Mouse (Mus musculus) heart, embryonic 15.5 days (tissue): ENCODE measurements around the gene Ccr6. TPM values are rescaled to one million over a fixed set of nuclear protein-coding genes. Genes with fewer than 3 reads are reported as not detected.
"Not testable (repeated sequence)": the region's sequence is repeated elsewhere in the genome, so short reads cannot be mapped to it uniquely, and the experiment has no call there.

ENCODE experiments used
- ATAC-seq: fragments of 200-750 bp; cut with Nextera tagmentation; replicated peaks from 2 replicates; pipeline ENCODE4 v1.8.0; 2017; ENCODE audit warnings: low read depth, moderate TSS enrichment; ENCODE audit not compliant: insufficient number of reproducible peaks, insufficient read depth, low FRiP score
- H3K27ac ChIP-seq: fragments of 300-500 bp; sonication (generic); 2 replicates; pipeline ENCODE4 v1.5.1; 2015; ENCODE audit warnings: mild to moderate bottlenecking, inconsistent platforms
- H3K27me3 ChIP-seq: fragments of 300-500 bp; sonication (generic); 2 replicates; pipeline ENCODE4 v1.6.1; 2015; ENCODE audit warnings: inconsistent platforms
- H3K36me3 ChIP-seq: fragments of 300-500 bp; sonication (generic); 2 replicates; pipeline ENCODE4 v1.6.1; 2015; ENCODE audit warnings: mild to moderate bottlenecking, inconsistent platforms
- H3K4me1 ChIP-seq: fragments of 300-500 bp; sonication (generic); replicated peaks from 2 replicates; pipeline ENCODE4 v1.6.1; 2015; ENCODE audit warnings: inconsistent platforms
- H3K4me2 ChIP-seq: fragments of 300-500 bp; sonication (generic); 2 replicates; pipeline ENCODE4 v1.6.1; 2015; ENCODE audit warnings: inconsistent platforms, mild to moderate bottlenecking, moderate library complexity
- H3K4me3 ChIP-seq: fragments of 300-500 bp; sonication (generic); 2 replicates; pipeline ENCODE4 v1.5.1; 2015; ENCODE audit warnings: mild to moderate bottlenecking, inconsistent platforms
- H3K9ac ChIP-seq: fragments of 300-500 bp; sonication (generic); 2 replicates; pipeline ENCODE4 v1.6.1; 2015; ENCODE audit warnings: mild to moderate bottlenecking, inconsistent platforms
- H3K9me3 ChIP-seq: fragments of 300-500 bp; sonication (generic); replicated peaks from 2 replicates; pipeline ENCODE4 v1.6.1; 2016; ENCODE audit warnings: inconsistent platforms
- WGBS: fragments of 180-500 bp; shearing (Covaris S2); methylation state at CpG from one replicate; pipeline ENCODE4 v1.1.7; 2015; ENCODE audit warnings: mixed read lengths; 5-methylcytosine and 5-hydroxymethylcytosine counted together
- polyA plus RNA-seq: library from polyadenylated mRNA; unstranded; fragments of >200 nt; fragmentation: Nextera tagmentation; extraction: Ambion mirVana; gene quantifications from 2 replicates; pipeline ENCODE4 v1.2.1, GENCODE M21; 2015

Ccr6 gene
- polyA plus RNA-seq, 1 experiment from 2014 or later = 0.21 TPM

GRCm38 (mm10) chr17:8255583-8255982 lies 19.7 kb downstream of the Ccr6 start:
- no peak overlapping the region for H3K4me3 ChIP-seq
- peaks cover 6% of the 10 kb centered on the region; the same call in 1 of the 2 replicates for H3K27me3 ChIP-seq
- 67% methylated on average over 6 of the region's 6 CpGs for WGBS
- H3K9ac ChIP-seq = no peak overlapping the region
- H3K27ac ChIP-seq = no peak overlapping the region
- no peaks in the 10 kb centered on the region for H3K9me3 ChIP-seq
- no peaks in the 10 kb centered on the region for H3K36me3 ChIP-seq
- ATAC-seq = no peak
- no peaks in the 10 kb centered on the region for H3K4me1 ChIP-seq
- H3K4me2 ChIP-seq = no peak overlapping the region

GRCm38 (mm10) chr17:8256982-8257381 lies 21.1 kb downstream of the Ccr6 start:
- H3K9me3 ChIP-seq = no peaks in the 10 kb centered on the region
- H3K36me3 ChIP-seq = no peaks in the 10 kb centered on the region
- 67% methylated on average over 8 of the region's 8 CpGs for WGBS
- H3K4me1 ChIP-seq = no peaks in the 10 kb centered on the region
- no peak overlapping the region for H3K4me3 ChIP-seq
- no peak for ATAC-seq
- peaks cover 13% of the 10 kb centered on the region for H3K27me3 ChIP-seq
- no peak overlapping the region for H3K9ac ChIP-seq
- no peak overlapping the region for H3K27ac ChIP-seq
- H3K4me2 ChIP-seq = no peak overlapping the region

GRCm38 (mm10) chr17:8264638-8265037 lies 28.8 kb downstream of the Ccr6 start:
- not testable (repeated sequence) for H3K4me2 ChIP-seq, H3K9ac ChIP-seq, H3K27ac ChIP-seq, H3K36me3 ChIP-seq, H3K27me3 ChIP-seq, H3K4me1 ChIP-seq, ATAC-seq, H3K9me3 ChIP-seq, H3K4me3 ChIP-seq
- WGBS = 10% methylated on average over 7 of the region's 7 CpGs

- 33% methylated on average over 6 of the region's 6 CpGs for WGBS
- H3K9me3 ChIP-seq = no peaks in the 10 kb centered on the region
- ATAC-seq = no peak
Observed at GRCm38 (mm10) chr17:8272054-8272749, 36.4 kb downstream of the Ccr6 start.

GRCm38 (mm10) chr17:8272951-8273350 lies 37.1 kb downstream of the Ccr6 start:
- H3K4me1 ChIP-seq = peaks cover 4% of the 10 kb centered on the region; the same call in 1 of the 2 replicates
- 54% methylated on average over 6 of the region's 6 CpGs for WGBS
- H3K4me3 ChIP-seq = no peak overlapping the region
- no peaks in the 10 kb centered on the region for H3K36me3 ChIP-seq
- H3K27me3 ChIP-seq = peaks cover 6% of the 10 kb centered on the region; the same call in 1 of the 2 replicates
- no peak overlapping the region for H3K4me2 ChIP-seq
- ATAC-seq = no peak
- H3K9me3 ChIP-seq = no peaks in the 10 kb centered on the region
- H3K27ac ChIP-seq = no peak overlapping the region
- H3K9ac ChIP-seq = no peak overlapping the region

More at GRCm38 (mm10) chr17:8272054-8272749, 36.4 kb downstream of the Ccr6 start:
- no peak overlapping the region for H3K27ac ChIP-seq
- H3K4me3 ChIP-seq = no peak overlapping the region
- H3K9ac ChIP-seq = no peak overlapping the region
- H3K4me1 ChIP-seq = peaks cover 4% of the 10 kb centered on the region; the same call in 1 of the 2 replicates
- peaks cover 6% of the 10 kb centered on the region; the same call in 1 of the 2 replicates for H3K27me3 ChIP-seq
- no peak overlapping the region for H3K4me2 ChIP-seq
- no peaks in the 10 kb centered on the region for H3K36me3 ChIP-seq

- H3K4me3 ChIP-seq = no peak overlapping the region
- no peak overlapping the region for H3K9ac ChIP-seq
- no peak overlapping the region for H3K4me2 ChIP-seq
- WGBS = 65% methylated on average over 4 of the region's 4 CpGs
- no peaks in the 10 kb centered on the region for H3K36me3 ChIP-seq
- ATAC-seq = no peak
- no peaks in the 10 kb centered on the region for H3K9me3 ChIP-seq
- H3K27ac ChIP-seq = no peak overlapping the region
- H3K27me3 ChIP-seq = peaks cover 6% of the 10 kb centered on the region; the same call in 1 of the 2 replicates
- peaks cover 4% of the 10 kb centered on the region; the same call in 1 of the 2 replicates for H3K4me1 ChIP-seq
Observed at GRCm38 (mm10) chr17:8276071-8276470, 40.2 kb downstream of the Ccr6 start.

- no peaks in the 10 kb centered on the region for H3K9me3 ChIP-seq
- peaks cover 6% of the 10 kb centered on the region; the same call in 1 of the 2 replicates for H3K27me3 ChIP-seq
- H3K4me1 ChIP-seq = peaks cover under 1% of the 10 kb centered on the region; the same call in 1 of the 2 replicates
- no peak overlapping the region for H3K9ac ChIP-seq
- no peak overlapping the region for H3K4me3 ChIP-seq
- WGBS = 66% methylated on average over 7 of the region's 7 CpGs
- no peak overlapping the region for H3K27ac ChIP-seq
- H3K36me3 ChIP-seq = no peaks in the 10 kb centered on the region
- ATAC-seq = no peak
- H3K4me2 ChIP-seq = no peak overlapping the region
Observed at GRCm38 (mm10) chr17:8276680-8277079, 40.8 kb downstream of the Ccr6 start.

GRCm38 (mm10) chr17:8277266-8277665 lies 41.4 kb downstream of the Ccr6 start:
- Histone ChIP-seq H3K27me3 (peaks cover 6% of the 10 kb centered on the region; the same call in 1 of the 2 replicates), H3K4me1 (peaks cover 4% of the 10 kb centered on the region; the same call in 1 of the 2 replicates), H3K27ac (no peak overlapping the region), H3K4me2 (no peak overlapping the region), H3K36me3 (no peaks in the 10 kb centered on the region), H3K9ac (no peak overlapping the region), H3K9me3 (no peaks in the 10 kb centered on the region), H3K4me3 (no peak overlapping the region)
- ATAC-seq = no peak
- WGBS = 86% methylated on average over 3 of the region's 3 CpGs

GRCm38 (mm10) chr17:8278356-8278755 lies 42.5 kb downstream of the Ccr6 start:
- Histone ChIP-seq H3K36me3 (no peaks in the 10 kb centered on the region), H3K27ac (no peak overlapping the region), H3K9ac (no peak overlapping the region), H3K4me2 (no peak overlapping the region), H3K4me1 (peaks cover 11% of the 10 kb centered on the region; the same call in 1 of the 2 replicates), H3K9me3 (no peaks in the 10 kb centered on the region), H3K27me3 (peaks cover 3% of the 10 kb centered on the region; the same call in 1 of the 2 replicates), H3K4me3 (no peak overlapping the region)
- 72% methylated on average over 3 of the region's 3 CpGs for WGBS
- no peak for ATAC-seq

- H3K36me3 ChIP-seq = peaks cover 5% of the 10 kb centered on the region; the same call in 1 of the 2 replicates
- peak; percentile 85 for ATAC-seq
- peaks cover 15% of the 10 kb centered on the region for H3K4me1 ChIP-seq
- no peaks in the 10 kb centered on the region for H3K27me3 ChIP-seq
- H3K9ac ChIP-seq = peak within 1 kb of the TSS; percentile 94
- peak within 1 kb of the TSS; percentile 99 for H3K27ac ChIP-seq
- no peaks in the 10 kb centered on the region for H3K9me3 ChIP-seq
- H3K4me2 ChIP-seq = peak within 1 kb of the TSS; percentile 91
- under 1% methylated on average over 35 of the region's 35 CpGs for WGBS
- peak within 1 kb of the TSS; percentile 96 for H3K4me3 ChIP-seq
Observed at GRCm38 (mm10) chr17:8282821-8283525, 47.1 kb downstream of the Ccr6 start, which contains the start of gene Mpc1. Gene Mpc1 (plus strand): TSS chr17:8282904.

GRCm38 (mm10) chr17:8283526-8284253 lies 47.8 kb downstream of the Ccr6 start:
- H3K36me3 ChIP-seq = peaks cover 5% of the 10 kb centered on the region; the same call in 1 of the 2 replicates

More at GRCm38 (mm10) chr17:8283526-8284253, 47.8 kb downstream of the Ccr6 start:
- no peaks in the 10 kb centered on the region for H3K9me3 ChIP-seq
- peak overlapping the region; percentile 99 for H3K27ac ChIP-seq
- peak overlapping the region; percentile 91 for H3K4me2 ChIP-seq
- peak overlapping the region; percentile 96 for H3K4me3 ChIP-seq
- H3K9ac ChIP-seq = peak overlapping the region; percentile 94
- ATAC-seq = peak; percentile 96
- WGBS = under 1% methylated on average over 77 of the region's 77 CpGs
- peaks cover 15% of the 10 kb centered on the region for H3K4me1 ChIP-seq
- H3K27me3 ChIP-seq = no peaks in the 10 kb centered on the region
